Mouse (Mus musculus) heart, adult 2 months (tissue): ENCODE measurements around the gene Mxra7. TPM values are rescaled to one million over a fixed set of nuclear protein-coding genes. Genes with fewer than 3 reads are reported as not detected.

ENCODE experiments used
- DNase-seq, 2 experiments: peaks; one replicate each; pipeline ENCODE4 v3.0.0; 2021
- H3K27ac ChIP-seq: fragments of 200-600 bp; 2 replicates; pipeline ENCODE4 v1.8.1; 2022
- H3K27me3 ChIP-seq: fragments of 200-500 bp; 2 replicates; pipeline ENCODE4 v1.6.1; 2012; ENCODE audit warnings: mild to moderate bottlenecking, low read length, inconsistent platforms, mixed read lengths; ENCODE audit not compliant: control insufficient read depth, insufficient read depth
- H3K36me3 ChIP-seq: fragments of 200-500 bp; 2 replicates; pipeline ENCODE4 v1.6.1; 2012; ENCODE audit warnings: low read length, inconsistent platforms; ENCODE audit not compliant: control insufficient read depth, insufficient read depth
- H3K4me1 ChIP-seq: fragments of 200-500 bp; 2 replicates; pipeline ENCODE4 v1.6.1; 2011; ENCODE audit warnings: low read length; ENCODE audit not compliant: control insufficient read depth, insufficient read depth
- H3K4me3 ChIP-seq: fragments of 200-600 bp; 2 replicates; pipeline ENCODE4 v1.8.1; 2022
- H3K79me2 ChIP-seq: fragments of 200-500 bp; replicated peaks from 2 replicates; pipeline ENCODE4 v1.6.1; 2012; ENCODE audit warnings: mild to moderate bottlenecking, inconsistent platforms, low read length, moderate library complexity, mixed read lengths; ENCODE audit not compliant: control insufficient read depth, insufficient read depth
- H3K9ac ChIP-seq: fragments of 200-500 bp; 2 replicates; pipeline ENCODE4 v1.6.1; 2012; ENCODE audit warnings: low read depth, mild to moderate bottlenecking, control low read depth, inconsistent platforms, low read length, mixed read lengths
- CTCF ChIP-seq: fragments of 200-600 bp; IDR thresholded peaks from 2 replicates; pipeline ENCODE4 v1.8.1; 2022; ENCODE audit warnings: antibody characterized with exemption, mild to moderate bottlenecking, moderate library complexity
- EP300 ChIP-seq: fragments of 200-500 bp; IDR thresholded peaks from 2 replicates; pipeline ENCODE4 v1.6.1; 2011; ENCODE audit warnings: low read depth, low read length, control low read depth; ENCODE audit not compliant: insufficient read depth
- POLR2A ChIP-seq: fragments of 200-500 bp; IDR thresholded peaks from 2 replicates; pipeline ENCODE4 v1.6.1; 2011; ENCODE audit warnings: mild to moderate bottlenecking, low read depth, low read length, control low read depth; ENCODE audit not compliant: insufficient read depth
- WGBS: fragments of 180-500 bp; shearing (Covaris S2); methylation state at CpG from one replicate; pipeline ENCODE4 v1.1.7; 2018; 5-methylcytosine and 5-hydroxymethylcytosine counted together
- intact Hi-C: fragments of 180-260 bp; cut with DNase I; formaldehyde crosslinking; loops from one replicate; pipeline ENCODE4 v1.15.1; 2025
- polyA plus RNA-seq: library from polyadenylated mRNA; depleted of rRNA; stranded (reverse); fragments of >200 nt; gene quantifications from 2 replicates; pipeline ENCODE4 v1.2.3, GENCODE M21; 2012
- total RNA-seq, 2 experiments: library from RNA; stranded (reverse); gene quantifications; 2 replicates each; pipeline ENCODE4 v1.2.3; 2021

Gene Mxra7
- total and polyA plus RNA-seq, 3 experiments: 10.4 to 19.4 (median 15.1) TPM

DNA sequence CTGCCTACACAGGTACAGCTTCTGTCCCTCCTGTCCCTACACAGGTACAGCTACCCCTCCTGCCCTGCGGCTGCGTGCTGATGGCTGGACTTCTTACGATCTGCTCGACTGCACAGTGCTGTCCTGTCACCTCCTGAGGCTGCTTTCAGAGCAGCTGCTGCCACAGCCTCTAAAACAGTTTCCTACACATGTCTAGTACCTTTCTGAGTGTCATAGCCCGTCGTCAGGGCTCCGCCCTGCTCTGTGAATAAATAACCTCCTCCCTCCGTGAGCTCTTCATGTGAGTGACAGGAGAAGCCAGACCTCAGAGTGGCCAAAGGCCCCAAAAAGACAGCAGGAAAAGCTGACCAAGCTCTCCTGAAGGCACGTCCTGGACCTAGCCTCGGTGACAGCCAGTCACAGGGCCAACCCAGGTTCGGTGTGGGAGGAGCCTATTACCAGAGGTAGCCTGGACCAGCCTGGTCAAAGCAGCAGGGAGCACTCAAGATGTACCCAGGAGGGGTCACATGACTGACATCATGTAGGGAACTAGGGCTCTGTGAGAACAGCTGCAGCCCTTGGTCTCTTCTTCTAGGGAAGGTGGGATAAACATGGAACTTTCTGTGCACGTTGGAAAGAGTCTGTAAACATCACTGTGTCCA lies 38.2 kb upstream of the Mxra7 start:
- Histone ChIP-seq H3K27ac (no peak overlapping the region), H3K79me2 (no peaks in the 10 kb centered on the region), H3K9ac (no peak overlapping the region), H3K27me3 (no peaks in the 10 kb centered on the region), H3K4me3 (no peak overlapping the region), H3K36me3 (peaks cover 2% of the 10 kb centered on the region; the same call in 1 of the 2 replicates), H3K4me1 (peaks cover 6% of the 10 kb centered on the region; the same call in 1 of the 2 replicates)
- 81% methylated on average over 12 of the region's 12 CpGs for WGBS
- intact Hi-C loops: no loop called here
- no peak for DNase-seq
- TF ChIP-seq EP300 (no peak), CTCF (no peak), POLR2A (no peak)

DNA sequence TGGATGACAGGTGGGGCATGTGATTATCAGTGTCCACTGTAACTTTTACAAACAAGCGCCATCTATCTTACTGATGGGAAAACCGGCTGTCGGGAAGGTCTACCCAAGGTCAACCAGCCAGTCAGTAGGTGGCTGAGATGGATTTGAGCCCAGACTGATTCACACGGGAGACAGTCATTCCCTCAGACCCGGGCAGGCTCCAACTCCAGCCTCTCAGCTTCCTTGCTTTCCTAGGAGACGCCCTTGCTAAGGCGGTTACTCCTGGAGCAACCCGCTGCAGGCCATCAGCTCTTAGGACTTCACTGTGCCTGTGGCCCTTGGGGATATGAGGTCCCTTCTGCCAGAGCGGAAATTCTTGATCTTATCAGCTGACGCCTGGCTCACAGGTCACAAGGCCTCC lies 36.6 kb upstream of the Mxra7 start:
- H3K27ac ChIP-seq: peak overlapping the region; percentile 69
- H3K79me2 ChIP-seq: no peaks in the 10 kb centered on the region
- 12% methylated on average over 10 of the region's 10 CpGs for WGBS
- no peak overlapping the region for H3K9ac ChIP-seq
- H3K4me1 ChIP-seq: peaks cover 6% of the 10 kb centered on the region; the same call in 1 of the 2 replicates
- H3K4me3 ChIP-seq: no peak overlapping the region
- no peaks in the 10 kb centered on the region for H3K27me3 ChIP-seq
- intact Hi-C loops: no loop called here
- peaks cover 2% of the 10 kb centered on the region; the same call in 1 of the 2 replicates for H3K36me3 ChIP-seq
- DNase-seq: peak; percentile 43 to 58
- TF ChIP-seq POLR2A (0 out of 2 replicates have a peak, but pooled peaks have one; percentile 28), EP300 (0 out of 2 replicates have a peak, but pooled peaks have one; percentile 35), CTCF (no peak)

DNA sequence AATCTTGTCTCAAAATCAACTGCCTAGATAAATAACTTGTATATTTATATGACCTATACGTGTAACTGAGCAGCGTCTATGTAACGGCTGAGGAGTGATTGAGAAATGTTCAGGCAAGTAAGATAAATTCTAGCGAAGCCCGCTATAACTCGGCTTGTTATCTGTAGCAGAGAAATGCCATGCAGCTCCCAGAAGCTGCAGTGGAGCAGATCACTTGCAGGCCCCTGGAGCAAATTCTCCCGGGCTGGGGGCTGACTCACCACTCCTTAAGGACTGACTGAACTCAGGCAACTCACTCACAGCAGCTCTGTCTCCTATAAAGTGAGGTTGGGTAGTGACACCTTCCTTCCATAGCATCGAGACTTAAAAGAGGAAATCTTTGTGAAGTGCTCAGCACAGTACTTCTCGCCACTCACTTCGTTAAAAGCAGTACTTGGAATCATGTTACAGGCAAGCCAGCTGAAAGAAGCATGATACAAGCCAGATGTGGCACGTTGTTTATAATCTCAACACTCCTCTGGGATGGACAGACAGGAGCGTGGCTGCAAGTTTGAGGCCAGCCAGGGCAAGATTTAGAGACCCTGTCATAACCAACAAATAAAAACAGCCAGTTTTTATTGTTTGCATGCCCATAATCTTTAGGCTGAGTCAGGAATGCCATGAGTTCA lies 29.5 kb upstream of the Mxra7 start:
- no peaks in the 10 kb centered on the region for H3K27me3 ChIP-seq
- H3K9ac ChIP-seq: no peak overlapping the region
- 56% methylated on average over 12 of the region's 12 CpGs for WGBS
- H3K27ac ChIP-seq: no peak overlapping the region
- peaks cover 3% of the 10 kb centered on the region for H3K4me1 ChIP-seq
- DNase-seq: no peak
- H3K79me2 ChIP-seq: no peaks in the 10 kb centered on the region
- H3K36me3 ChIP-seq: peaks cover 4% of the 10 kb centered on the region
- TF ChIP-seq CTCF (no peak), EP300 (no peak), POLR2A (no peak)
- intact Hi-C loops: no loop called here
- no peak overlapping the region for H3K4me3 ChIP-seq

DNA sequence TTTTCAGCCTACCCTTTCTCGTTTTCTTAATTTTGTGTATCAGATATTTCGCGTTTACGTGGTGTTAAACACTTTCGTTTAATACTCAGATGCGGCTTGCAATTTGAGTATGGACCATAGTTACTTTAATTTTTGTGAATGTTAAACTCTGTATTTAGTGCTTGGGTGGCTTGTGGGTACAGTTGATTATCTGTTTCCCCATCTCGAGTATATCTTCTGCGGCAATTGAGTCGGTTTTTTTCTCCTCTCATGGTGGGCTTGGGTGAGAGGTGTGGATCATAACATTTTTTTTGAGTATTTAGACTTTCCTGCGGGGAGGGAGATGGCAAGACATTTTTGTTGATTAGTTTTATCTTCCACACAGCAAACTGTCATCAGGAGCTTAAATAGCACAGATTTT lies 26.4 kb upstream of the Mxra7 start:
- no peaks in the 10 kb centered on the region for H3K27me3 ChIP-seq
- 12% methylated on average over 10 of the region's 10 CpGs for WGBS
- intact Hi-C loops: no loop called here
- H3K79me2 ChIP-seq: no peaks in the 10 kb centered on the region
- H3K4me3 ChIP-seq: peak overlapping the region; percentile 81
- no peak for DNase-seq
- H3K27ac ChIP-seq: peak overlapping the region; percentile 98
- no peak for TF ChIP-seq EP300
- no peak for TF ChIP-seq CTCF
- TF ChIP-seq POLR2A: no peak
- H3K36me3 ChIP-seq: peaks cover 26% of the 10 kb centered on the region
- peaks cover 7% of the 10 kb centered on the region for H3K4me1 ChIP-seq
- H3K9ac ChIP-seq: peak overlapping the region; percentile 60

DNA sequence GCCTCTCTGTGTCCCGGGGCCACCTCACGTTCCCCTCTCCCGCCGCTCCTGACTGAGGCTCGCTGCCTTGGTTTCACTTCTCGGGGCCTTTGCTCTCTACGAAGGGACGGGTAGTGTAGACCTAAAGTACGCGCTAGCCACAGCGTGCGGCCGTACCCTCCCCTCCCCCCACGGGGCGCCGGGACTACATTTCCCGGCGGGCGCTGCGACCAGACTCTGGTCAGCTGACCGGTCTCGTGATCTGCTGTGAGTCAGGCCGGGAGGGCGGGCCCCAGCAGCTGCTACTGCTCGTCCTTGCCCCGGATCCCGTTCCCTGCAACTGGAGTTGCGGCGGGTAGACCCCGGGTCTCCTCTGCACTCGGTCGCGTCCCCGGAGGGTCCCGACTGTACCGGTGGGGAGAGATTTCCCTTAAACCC lies 25.7 kb upstream of the Mxra7 start:
- H3K4me1 ChIP-seq: peaks cover 7% of the 10 kb centered on the region
- H3K79me2 ChIP-seq: no peaks in the 10 kb centered on the region
- H3K36me3 ChIP-seq: peaks cover 32% of the 10 kb centered on the region
- H3K4me3 ChIP-seq: peak overlapping the region; percentile 81
- WGBS: under 1% methylated on average over 36 of the region's 36 CpGs
- no peaks in the 10 kb centered on the region for H3K27me3 ChIP-seq
- H3K27ac ChIP-seq: peak overlapping the region; percentile 98
- intact Hi-C loops: no loop called here
- H3K9ac ChIP-seq: peak overlapping the region; percentile 86
- no peak for TF ChIP-seq CTCF
- TF ChIP-seq POLR2A: peak; percentile 93
- 0 out of 2 replicates have a peak, but pooled peaks have one; percentile 53 for TF ChIP-seq EP300
- peak; percentile 98 to 99 for DNase-seq

DNA sequence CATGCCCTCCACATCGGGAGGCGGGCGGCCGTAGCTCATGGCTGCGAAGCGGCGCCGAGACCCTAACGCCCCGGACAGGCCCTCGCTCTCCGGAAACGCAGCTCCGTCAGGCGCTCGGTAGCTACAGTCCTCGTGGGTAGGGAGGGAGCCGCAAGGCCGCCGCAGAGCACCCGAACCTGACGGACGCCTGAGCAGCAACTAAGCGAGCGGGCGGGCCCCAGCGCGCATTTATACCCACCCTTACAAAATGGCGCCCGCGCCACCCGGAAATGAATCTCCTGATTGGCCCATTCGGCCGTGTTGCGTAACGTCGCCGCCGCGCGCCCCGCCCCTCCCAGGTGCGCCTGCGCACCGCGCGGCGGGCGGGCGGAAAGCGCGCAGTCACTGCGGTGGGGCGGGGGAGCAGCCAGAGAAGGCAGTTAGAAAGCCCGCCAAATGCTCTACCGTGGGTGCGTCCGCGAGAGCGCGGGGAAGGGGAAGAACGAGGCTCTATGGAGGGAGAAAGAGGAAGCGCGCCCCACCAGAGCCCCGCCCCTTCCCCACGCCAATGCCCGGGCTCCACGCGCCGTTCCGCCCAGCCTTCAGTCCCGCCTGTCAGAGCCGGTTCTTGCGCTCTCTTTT lies 25.2 kb upstream of the Mxra7 start, which contains the start of gene Srsf2:
Gene Srsf2 (minus strand): TSS at position 204 of the 621 bp plus-strand sequence.
- H3K27ac ChIP-seq: peak within 1 kb of the TSS; percentile 98
- TF ChIP-seq POLR2A (peak; percentile 99), CTCF (no peak), EP300 (peak; percentile 62; the same call in 1 of the 2 replicates)
- H3K79me2 ChIP-seq: no peaks in the 10 kb centered on the region
- H3K36me3 ChIP-seq: peaks cover 34% of the 10 kb centered on the region
- DNase-seq: peak; percentile 97 to 98
- intact Hi-C loops: no loop called here
- under 1% methylated on average over 74 of the region's 74 CpGs for WGBS
- H3K27me3 ChIP-seq: no peaks in the 10 kb centered on the region
- peaks cover 7% of the 10 kb centered on the region for H3K4me1 ChIP-seq
- H3K9ac ChIP-seq: peak within 1 kb of the TSS; percentile 98
- peak within 1 kb of the TSS; percentile 81 for H3K4me3 ChIP-seq
